Mouse (Mus musculus): ENCODE results near the gene Cd72. TPM values are rescaled to one million over a fixed set of nuclear protein-coding genes. Genes with fewer than 3 reads are reported as not detected.

Gene Cd72
- 2.3 TPM in 2 replicates for polyA plus RNA-seq (2016; fragmentation: Nextera tagmentation; extraction: Ambion mirVana)

DNA sequence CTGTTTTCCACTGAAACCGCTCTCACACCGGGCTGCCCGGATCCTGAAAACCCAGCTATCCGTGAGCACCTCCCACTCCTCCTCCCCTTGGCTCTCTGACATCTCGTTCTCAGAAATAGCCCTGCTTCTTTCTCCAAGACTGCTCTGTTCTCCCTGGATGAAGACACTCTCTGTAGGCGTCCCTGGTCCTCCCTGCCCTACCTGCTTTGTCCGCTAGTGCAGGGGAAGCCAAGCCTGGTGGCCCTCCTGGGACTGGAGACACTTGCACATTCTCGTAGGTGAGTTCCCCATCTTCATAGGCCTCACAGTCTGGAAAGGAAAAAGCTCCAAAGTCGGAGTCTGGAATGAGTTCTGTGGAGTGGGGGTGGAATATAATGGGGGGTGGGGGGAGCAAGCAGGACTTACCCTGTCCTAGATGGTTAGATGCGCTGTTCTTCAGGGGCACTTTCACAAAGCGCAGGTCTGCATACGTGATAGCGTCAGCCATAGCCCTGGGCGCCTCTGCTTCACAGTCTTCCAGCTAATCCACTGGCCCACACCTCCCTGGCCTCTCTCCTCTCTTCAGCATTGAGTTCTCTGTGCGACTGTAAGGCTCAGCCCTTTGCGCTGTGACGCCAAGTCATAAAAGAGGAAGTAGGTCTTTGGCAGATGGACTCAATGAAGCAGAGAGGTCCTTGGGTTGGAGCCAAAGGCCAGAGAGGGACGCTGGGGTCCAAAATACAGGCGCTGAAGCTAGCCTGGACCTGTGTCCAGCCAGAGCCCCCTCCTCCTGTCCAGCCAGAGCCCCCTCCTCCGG, at the start of gene Cd72:
Gene Cd72, minus strand, starts transcription at position 588 of the 796 bp plus-strand sequence.
- 29% methylated on average over 20 of the region's 20 CpGs for WGBS
- Histone ChIP-seq H3K9me3 (no peaks in the 10 kb centered on the region), H3K27me3 (replicated peaks; ENCODE audit: low read depth, poor library complexity, severe bottlenecking) (peaks cover 63% of the 10 kb centered on the region), H3K36me3 (replicated peaks) (no peaks in the 10 kb centered on the region), H3K4me1 (peaks cover 28% of the 10 kb centered on the region), H3K4me3 (peak within 1 kb of the TSS; percentile 51), H3K27ac (replicated peaks) (no peak within 1 kb of the TSS)
- peak; percentile 37 for DNase-seq (ENCODE audit: low spot score)

DNA sequence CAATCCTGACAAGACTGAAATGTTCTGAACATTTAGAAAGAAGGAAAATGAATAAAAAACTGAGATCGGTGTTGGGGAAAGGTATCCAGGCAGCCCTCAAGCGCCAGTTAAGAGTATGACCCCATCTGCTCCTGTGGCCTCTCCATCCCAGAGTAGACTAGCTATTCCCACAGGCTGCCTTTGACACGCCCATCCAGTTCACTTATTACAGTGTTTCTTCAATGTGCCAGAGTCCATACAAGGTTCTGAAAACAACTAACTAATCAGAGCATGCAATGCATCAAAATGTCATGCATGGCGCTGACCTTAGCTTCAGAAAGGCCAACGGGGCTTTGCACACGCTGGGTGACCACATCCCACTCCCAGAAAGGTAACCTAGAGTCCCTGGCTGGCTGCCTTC, 49.1 kb upstream of the Cd72 start:
- Histone ChIP-seq H3K36me3 (replicated peaks) (no peaks in the 10 kb centered on the region), H3K27me3 (replicated peaks; ENCODE audit: low read depth, poor library complexity, severe bottlenecking) (peaks cover 72% of the 10 kb centered on the region)

DNA sequence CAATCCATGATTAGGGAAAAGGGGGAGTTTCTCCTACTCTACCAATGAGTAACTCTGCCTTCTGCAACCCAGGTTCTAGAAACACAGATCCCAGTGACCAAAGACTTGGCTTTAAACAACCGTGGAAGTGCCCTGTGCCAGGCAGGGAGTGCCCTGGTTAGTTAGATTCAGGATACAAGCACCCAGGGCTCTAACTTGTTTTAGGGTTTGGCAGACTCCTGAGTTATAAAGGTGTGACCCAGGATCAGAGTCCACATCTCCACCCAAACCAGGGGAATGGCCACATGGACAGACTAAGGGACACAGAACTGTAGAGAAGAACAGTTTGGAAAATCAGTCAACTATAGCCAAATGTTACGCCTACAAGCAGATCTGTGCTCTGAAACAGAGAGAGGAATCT, 48.6 kb upstream of the Cd72 start:
- Histone ChIP-seq H3K4me1 (peaks cover 32% of the 10 kb centered on the region), H3K27ac (replicated peaks) (no peak overlapping the region), H3K27me3 (replicated peaks; ENCODE audit: low read depth, poor library complexity, severe bottlenecking) (peaks cover 71% of the 10 kb centered on the region), H3K4me3 (no peak overlapping the region), H3K36me3 (replicated peaks) (no peaks in the 10 kb centered on the region), H3K9me3 (no peaks in the 10 kb centered on the region)
- DNase-seq (ENCODE audit: low spot score) = no peak
- WGBS = 77% methylated on average over 2 of the region's 2 CpGs

More for the DNA sequence above, 49.1 kb upstream of the Cd72 start:
- DNase-seq (ENCODE audit: low spot score) = no peak
- Histone ChIP-seq H3K27ac (replicated peaks) (no peak overlapping the region), H3K4me1 (peaks cover 32% of the 10 kb centered on the region), H3K9me3 (no peaks in the 10 kb centered on the region), H3K4me3 (no peak overlapping the region)
- WGBS = 83% methylated on average over 6 of the region's 6 CpGs

DNA sequence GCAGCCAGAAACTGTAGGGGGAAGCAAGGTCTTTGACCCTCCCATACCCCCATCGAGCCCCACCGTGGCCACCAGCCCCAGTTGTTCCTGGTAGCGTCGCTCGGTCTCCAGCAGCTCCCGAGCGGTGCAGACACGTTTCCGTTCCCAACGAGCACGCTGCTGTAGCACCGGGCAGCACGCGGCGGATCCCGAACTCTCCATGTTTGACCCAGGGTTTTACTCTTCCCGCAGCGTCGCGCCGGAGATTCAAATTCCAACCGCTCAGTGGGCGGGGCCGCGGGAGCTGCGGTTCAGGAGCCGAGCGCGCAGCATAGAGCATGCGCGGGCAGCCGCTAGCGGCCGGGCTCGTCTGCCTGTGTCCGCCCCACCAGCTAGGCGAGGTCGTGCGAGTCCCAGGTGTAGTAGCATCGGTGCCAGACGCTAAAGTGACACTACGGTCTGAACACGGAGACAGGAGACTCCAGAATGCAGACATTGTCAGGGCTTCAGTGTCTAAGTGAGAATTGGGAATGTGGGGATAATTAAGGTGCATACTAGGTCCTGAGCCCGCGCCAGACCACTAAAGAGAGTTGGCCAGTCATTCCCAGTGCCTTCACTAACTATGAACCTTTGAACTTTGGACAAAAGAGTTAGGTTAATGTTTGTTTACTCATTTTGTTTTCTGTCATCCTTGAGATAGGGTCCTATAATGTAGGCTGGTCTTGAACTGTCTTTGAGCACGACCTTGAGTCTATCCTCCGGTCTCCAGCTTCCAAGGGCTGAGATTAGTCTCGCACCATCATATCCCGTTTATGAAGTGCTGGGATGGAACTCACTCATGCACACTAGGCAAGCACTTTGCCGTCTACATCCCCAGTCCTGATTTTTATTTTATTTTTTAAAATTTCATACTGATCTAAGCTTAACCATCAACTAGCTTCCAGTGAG, 45.2 kb upstream of the Cd72 start, which contains the start of gene Arhgef39:
Gene Arhgef39, minus strand, starts transcription at position 289 of the 927 bp plus-strand sequence.
- H3K4me3 ChIP-seq = peak within 1 kb of the TSS; percentile 77
- DNase-seq (ENCODE audit: low spot score) = peak; percentile 92
- peaks cover 43% of the 10 kb centered on the region for H3K4me1 ChIP-seq
- 8% methylated on average over 50 of the region's 50 CpGs for WGBS
- peaks cover 44% of the 10 kb centered on the region for H3K27me3 ChIP-seq (replicated peaks; ENCODE audit: low read depth, poor library complexity, severe bottlenecking)
- peak within 1 kb of the TSS; percentile 91 for H3K27ac ChIP-seq (replicated peaks)
- H3K36me3 ChIP-seq (replicated peaks) = peaks cover 30% of the 10 kb centered on the region
- no peaks in the 10 kb centered on the region for H3K9me3 ChIP-seq

DNA sequence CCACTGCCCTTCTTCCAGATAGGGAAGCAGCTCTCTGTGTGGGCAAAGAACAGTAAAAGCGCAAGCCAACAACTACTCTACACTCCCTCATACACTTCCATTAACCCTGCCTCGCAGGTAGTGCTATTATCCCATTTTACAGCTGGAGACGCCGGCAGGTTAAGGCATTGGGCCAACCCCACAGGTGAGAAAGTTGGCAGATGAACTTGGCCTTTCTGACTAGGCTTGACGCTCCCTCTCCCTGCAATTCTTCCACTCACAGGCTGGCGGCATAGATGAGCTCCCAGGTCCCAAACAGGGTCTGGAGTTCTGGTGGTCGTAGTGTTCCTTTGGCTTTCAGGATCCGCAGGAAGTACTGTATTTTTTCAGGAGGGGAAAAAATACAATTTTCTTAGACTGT, 44.6 kb upstream of the Cd72 start:
- H3K27me3 ChIP-seq (replicated peaks; ENCODE audit: low read depth, poor library complexity, severe bottlenecking) = peaks cover 44% of the 10 kb centered on the region
- peaks cover 30% of the 10 kb centered on the region for H3K36me3 ChIP-seq (replicated peaks)
- H3K4me3 ChIP-seq = peak overlapping the region; percentile 77
- H3K4me1 ChIP-seq = peaks cover 50% of the 10 kb centered on the region
- no peaks in the 10 kb centered on the region for H3K9me3 ChIP-seq
- peak overlapping the region; percentile 91 for H3K27ac ChIP-seq (replicated peaks)
- 13% methylated on average over 8 of the region's 8 CpGs for WGBS
- DNase-seq (ENCODE audit: low spot score) = peak; percentile 68

DNA sequence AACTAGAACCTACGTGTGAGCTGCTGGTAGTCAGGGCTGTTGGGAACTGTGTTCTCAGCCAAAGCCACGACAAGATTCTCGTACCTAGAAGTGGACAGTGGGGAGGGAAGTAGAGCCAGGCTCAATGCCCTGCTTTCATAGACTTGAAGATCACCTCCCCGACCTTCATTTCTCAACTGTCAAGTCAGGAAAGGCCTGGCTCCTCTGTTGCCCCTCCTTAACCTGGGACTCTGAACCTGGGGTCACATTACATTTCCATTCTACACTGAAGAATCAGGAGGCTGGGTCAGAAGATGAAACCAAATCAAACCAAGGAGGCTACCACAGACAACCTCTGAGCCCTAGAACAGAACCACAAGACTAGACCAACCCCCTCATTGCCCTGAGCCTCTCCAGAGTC, 43.5 kb upstream of the Cd72 start:
- Histone ChIP-seq H3K4me1 (peaks cover 53% of the 10 kb centered on the region), H3K27ac (replicated peaks) (0 out of 2 replicates have a peak overlapping the region, but pooled peaks have one; percentile 8), H3K4me3 (peak overlapping the region; percentile 77), H3K36me3 (replicated peaks) (peaks cover 30% of the 10 kb centered on the region), H3K27me3 (replicated peaks; ENCODE audit: low read depth, poor library complexity, severe bottlenecking) (peaks cover 36% of the 10 kb centered on the region), H3K9me3 (no peaks in the 10 kb centered on the region)
- no peak for DNase-seq (ENCODE audit: low spot score)
- 81% methylated on average over 4 of the region's 4 CpGs for WGBS

DNA sequence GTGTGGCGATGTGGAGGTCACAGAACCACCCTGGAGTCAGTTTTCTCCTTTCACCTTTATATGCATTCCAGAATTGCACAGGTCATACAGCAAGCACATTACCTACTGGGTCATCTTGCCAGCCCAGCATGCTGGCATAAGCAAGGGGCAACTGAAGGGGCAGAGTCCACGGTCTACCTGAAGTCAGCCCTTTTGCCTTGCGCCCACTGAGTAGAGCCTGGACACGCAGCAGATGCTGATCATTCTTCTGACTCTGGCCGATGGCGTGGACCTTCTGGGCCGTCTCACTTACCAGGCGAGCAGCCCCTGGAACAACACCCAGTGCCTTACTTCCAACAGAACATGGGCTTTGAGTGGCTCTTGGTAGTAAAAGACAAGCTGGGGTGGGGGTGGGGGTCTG, 43.0 kb upstream of the Cd72 start:
- no peak overlapping the region for H3K27ac ChIP-seq (replicated peaks)
- H3K4me3 ChIP-seq = peak overlapping the region; percentile 77; the same call in 1 of the 2 replicates
- H3K36me3 ChIP-seq (replicated peaks) = peaks cover 30% of the 10 kb centered on the region
- H3K9me3 ChIP-seq = no peaks in the 10 kb centered on the region
- DNase-seq (ENCODE audit: low spot score) = no peak
- peaks cover 53% of the 10 kb centered on the region for H3K4me1 ChIP-seq
- peaks cover 33% of the 10 kb centered on the region for H3K27me3 ChIP-seq (replicated peaks; ENCODE audit: low read depth, poor library complexity, severe bottlenecking)
- 93% methylated on average over 8 of the region's 8 CpGs for WGBS

DNA sequence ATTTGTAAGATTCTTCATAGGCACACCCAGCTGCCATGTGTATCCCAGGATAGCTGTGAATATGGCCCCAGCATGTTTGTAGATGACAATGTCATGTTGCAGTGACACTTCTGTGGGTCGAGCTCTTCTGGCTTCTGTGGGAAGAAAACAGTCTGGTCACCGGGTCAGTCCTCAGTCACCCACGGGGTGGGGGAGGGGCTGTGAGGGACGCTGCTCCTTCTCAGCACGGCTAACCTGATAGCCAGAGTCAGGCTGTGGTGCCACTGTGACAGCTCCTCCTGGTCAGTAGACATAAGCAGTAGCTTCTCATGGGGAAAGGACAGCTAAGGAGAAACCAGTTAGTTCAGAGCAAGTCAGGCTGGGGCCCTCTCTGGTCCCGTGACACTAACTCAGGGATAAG, 42.2 kb upstream of the Cd72 start:
- peaks cover 30% of the 10 kb centered on the region for H3K36me3 ChIP-seq (replicated peaks)
- 57% methylated on average over 6 of the region's 6 CpGs for WGBS
- no peak for DNase-seq (ENCODE audit: low spot score)
- H3K4me1 ChIP-seq = peaks cover 53% of the 10 kb centered on the region
- H3K27ac ChIP-seq (replicated peaks) = no peak overlapping the region
- no peak overlapping the region for H3K4me3 ChIP-seq
- H3K27me3 ChIP-seq (replicated peaks; ENCODE audit: low read depth, poor library complexity, severe bottlenecking) = peaks cover 28% of the 10 kb centered on the region
- H3K9me3 ChIP-seq = no peaks in the 10 kb centered on the region

DNA sequence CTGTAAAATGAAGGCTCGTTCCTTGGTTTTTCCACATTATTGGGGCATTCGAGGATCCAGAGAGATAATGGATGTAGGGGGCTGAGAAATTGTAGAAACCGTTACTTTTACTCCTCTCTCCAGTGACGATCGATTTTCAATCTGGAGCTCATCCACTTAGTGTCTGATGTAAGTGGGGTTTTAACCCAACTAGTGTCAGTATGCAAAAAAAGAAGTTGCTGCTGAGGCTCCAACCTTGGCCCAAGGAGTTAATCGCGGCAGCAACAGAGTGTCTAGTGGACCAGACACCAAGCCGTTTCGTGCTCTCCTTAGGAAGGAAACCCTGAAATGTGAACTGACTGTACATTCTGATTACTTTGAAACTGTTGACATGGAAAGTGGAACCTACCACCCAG, 39.4 kb upstream of the Cd72 start:
- Histone ChIP-seq H3K4me3 (peak overlapping the region; percentile 67), H3K9me3 (no peaks in the 10 kb centered on the region), H3K27me3 (replicated peaks; ENCODE audit: low read depth, poor library complexity, severe bottlenecking) (peaks cover 7% of the 10 kb centered on the region; the same call in 1 of the 2 replicates), H3K4me1 (peaks cover 43% of the 10 kb centered on the region), H3K36me3 (replicated peaks) (peaks cover 30% of the 10 kb centered on the region), H3K27ac (replicated peaks) (peak overlapping the region; percentile 86)
- 5% methylated on average over 9 of the region's 9 CpGs for WGBS
- DNase-seq (ENCODE audit: low spot score) = no peak

DNA sequence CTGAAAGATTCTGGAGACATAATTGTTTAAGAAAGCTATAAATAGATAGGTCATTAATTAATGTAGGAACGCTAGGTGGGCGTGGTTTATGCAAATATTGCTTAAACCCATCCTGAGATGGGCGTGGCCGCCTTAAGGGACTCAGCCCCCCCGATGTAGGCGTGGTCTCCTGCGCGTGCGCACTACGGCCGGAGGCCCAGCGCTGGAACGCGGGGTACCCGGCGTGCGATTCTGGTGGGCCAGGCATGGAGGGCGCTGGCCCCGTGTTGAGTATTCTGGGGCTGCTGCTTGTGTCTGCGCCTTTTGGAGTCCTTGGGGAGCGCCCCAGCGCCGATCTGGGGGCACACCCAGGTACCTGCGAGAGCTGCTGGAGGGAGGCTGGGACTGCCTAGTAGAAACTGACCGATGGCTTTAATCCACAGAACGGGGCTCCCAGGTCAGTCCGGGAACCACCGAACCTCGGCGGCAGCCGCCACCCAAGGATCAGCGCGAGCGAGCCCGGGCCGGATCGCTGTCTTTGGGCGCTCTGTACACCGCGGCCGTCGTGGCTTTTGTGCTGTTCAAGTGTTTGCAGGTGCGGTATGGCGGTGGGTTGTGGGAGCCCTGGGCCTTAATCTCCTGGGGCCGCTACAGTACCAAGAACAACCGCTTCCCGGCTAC, 38.9 kb upstream of the Cd72 start:
- Histone ChIP-seq H3K27ac (replicated peaks) (peak overlapping the region; percentile 86), H3K4me1 (peaks cover 38% of the 10 kb centered on the region), H3K4me3 (peak overlapping the region; percentile 67), H3K27me3 (replicated peaks; ENCODE audit: low read depth, poor library complexity, severe bottlenecking) (peaks cover 2% of the 10 kb centered on the region; the same call in 1 of the 2 replicates), H3K9me3 (no peaks in the 10 kb centered on the region), H3K36me3 (replicated peaks) (peaks cover 30% of the 10 kb centered on the region)
- WGBS = under 1% methylated on average over 47 of the region's 47 CpGs
- peak; percentile 97 for DNase-seq (ENCODE audit: low spot score)

DNA sequence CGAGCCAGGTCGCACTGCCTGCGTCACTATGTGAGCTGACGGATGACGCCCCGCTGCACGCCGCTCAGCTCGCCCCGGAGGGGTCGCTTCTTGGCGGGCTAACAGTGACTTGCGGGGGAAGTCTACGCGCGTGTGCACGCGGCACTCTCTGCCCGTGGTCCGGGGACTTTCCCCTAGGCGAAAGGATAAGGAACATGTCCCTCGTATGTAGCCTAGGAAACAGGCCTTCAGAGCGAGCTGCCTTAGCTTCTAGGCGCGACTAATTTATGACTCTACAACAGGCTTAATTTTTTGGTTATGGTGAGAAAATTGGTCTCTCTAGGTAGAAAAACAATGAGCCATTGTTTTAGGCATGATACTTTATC, 38.4 kb upstream of the Cd72 start, which contains the start of gene Ccdc107:
Gene Ccdc107, plus strand, starts transcription at position 80 of the 365 bp plus-strand sequence.
- peak; percentile 95 for DNase-seq (ENCODE audit: low spot score)
- Histone ChIP-seq H3K4me3 (peak within 1 kb of the TSS; percentile 67), H3K27me3 (replicated peaks; ENCODE audit: low read depth, poor library complexity, severe bottlenecking) (no peaks in the 10 kb centered on the region), H3K36me3 (replicated peaks) (peaks cover 28% of the 10 kb centered on the region), H3K27ac (replicated peaks) (peak within 1 kb of the TSS; percentile 86), H3K4me1 (peaks cover 33% of the 10 kb centered on the region), H3K9me3 (no peaks in the 10 kb centered on the region)
- under 1% methylated on average over 25 of the region's 25 CpGs for WGBS
